Mouse (Mus musculus) embryonic facial prominence, embryonic 12.5 days (tissue): ENCODE measurements at regions not wholly inside any gene's neighbourhood (a gene's known extent, or its start where the extent isn't known, plus 50 kb on each side); places are given as distances from the start of the nearest gene placed in this dataset.

Source experiments
- ATAC-seq: fragments of 200-750 bp; cut with Nextera tagmentation; 2 replicates; pipeline ENCODE4 v1.8.0; 2017; ENCODE audit not compliant: insufficient number of reproducible peaks, insufficient read depth, low FRiP score, low TSS enrichment
- H3K27ac ChIP-seq: fragments of 300-500 bp; sonication (generic); 2 replicates; pipeline ENCODE4 v1.5.1; 2016; ENCODE audit warnings: mild to moderate bottlenecking
- H3K27me3 ChIP-seq: fragments of 300-500 bp; sonication (generic); 2 replicates; pipeline ENCODE4 v1.6.1; 2016; ENCODE audit warnings: mild to moderate bottlenecking, moderate library complexity
- H3K36me3 ChIP-seq: fragments of 300-500 bp; sonication (generic); 2 replicates; pipeline ENCODE4 v1.6.1; 2016; ENCODE audit warnings: mild to moderate bottlenecking
- H3K4me1 ChIP-seq: fragments of 300-500 bp; sonication (generic); 2 replicates; pipeline ENCODE4 v1.6.1; 2016
- H3K4me2 ChIP-seq: fragments of 300-500 bp; sonication (generic); replicated peaks from 2 replicates; pipeline ENCODE4 v1.6.1; 2016; ENCODE audit warnings: mild to moderate bottlenecking, moderate library complexity
- H3K4me3 ChIP-seq: fragments of 300-500 bp; sonication (generic); 2 replicates; pipeline ENCODE4 v1.5.1; 2016; ENCODE audit warnings: mild to moderate bottlenecking
- H3K9ac ChIP-seq: fragments of 300-500 bp; sonication (generic); 2 replicates; pipeline ENCODE4 v1.6.1; 2016; ENCODE audit warnings: mild to moderate bottlenecking, moderate library complexity
- H3K9me3 ChIP-seq: fragments of 300-500 bp; sonication (generic); 2 replicates; pipeline ENCODE4 v1.6.1; 2016; ENCODE audit warnings: mild to moderate bottlenecking, moderate library complexity
- WGBS: fragments of 180-500 bp; shearing (Covaris S2); methylation state at CpG from one replicate; pipeline ENCODE4 v1.1.7; 2016; 5-methylcytosine and 5-hydroxymethylcytosine counted together

DNA sequence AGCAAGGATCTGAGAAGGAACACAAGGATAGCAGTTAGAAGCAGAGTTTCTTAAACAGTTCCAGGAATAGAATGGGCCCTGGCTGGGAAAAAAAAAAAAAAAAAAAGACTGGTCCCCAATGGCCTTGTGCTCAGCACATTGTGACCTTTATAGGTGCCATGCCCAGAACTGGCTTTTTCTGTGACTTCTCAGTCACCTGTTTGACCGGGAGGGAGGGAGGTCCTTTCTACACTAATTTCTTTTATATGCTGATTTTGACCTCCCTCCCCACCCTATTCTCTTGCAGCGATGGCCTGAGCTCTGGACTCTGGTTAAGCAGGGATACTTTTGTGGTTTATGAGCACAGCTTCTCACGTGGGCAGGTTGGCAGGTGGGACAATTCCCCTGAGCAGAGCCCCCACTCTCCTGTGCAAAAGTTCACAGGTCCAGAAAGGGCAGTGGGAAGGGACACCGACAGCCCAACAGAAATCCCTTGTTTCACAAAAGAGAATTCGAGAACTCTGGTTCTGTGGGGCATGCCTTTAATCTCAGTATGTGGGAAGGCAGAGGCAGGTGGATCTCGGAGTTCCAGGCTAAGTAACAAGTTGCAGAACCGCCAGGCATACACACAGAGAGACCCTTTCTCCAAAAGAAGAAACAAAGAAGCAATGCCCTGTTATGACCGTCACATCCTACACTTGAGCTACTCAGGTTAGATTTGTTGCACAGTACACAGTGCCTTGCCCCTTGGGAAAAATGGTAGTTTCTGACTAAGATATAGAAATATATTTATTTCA lies 50.3 kb upstream of the Frmd6 start:
- H3K4me3 ChIP-seq, result no peak overlapping the region
- peaks cover 8% of the 10 kb centered on the region for H3K4me1 ChIP-seq
- H3K9me3 ChIP-seq, result no peaks in the 10 kb centered on the region
- no peaks in the 10 kb centered on the region for H3K36me3 ChIP-seq
- H3K9ac ChIP-seq, result no peak overlapping the region
- WGBS, result 73% methylated on average over 8 of the region's 8 CpGs
- H3K27ac ChIP-seq, result no peak overlapping the region
- ATAC-seq, result no peak
- no peak overlapping the region for H3K4me2 ChIP-seq
- no peaks in the 10 kb centered on the region for H3K27me3 ChIP-seq
